Mouse (Mus musculus) heart, embryonic 13.5 days (tissue): Measurements from ENCODE around the gene Rnaset2a. TPM values are rescaled to one million over a fixed set of nuclear protein-coding genes. Genes with fewer than 3 reads are reported as not detected.
A peak's percentile ranks its signal among the peaks of the same experiment; 100 is the strongest.
"Not testable (repeated sequence)": the region's sequence is repeated elsewhere in the genome, so short reads cannot be mapped to it uniquely, and the experiment has no call there.

Experiments used
- ATAC-seq: fragments of 200-750 bp; cut with Nextera tagmentation; 2 replicates; pipeline ENCODE4 v1.8.0; 2017; ENCODE audit warnings: moderate TSS enrichment; ENCODE audit not compliant: insufficient number of reproducible peaks, low FRiP score, low TSS enrichment; ENCODE audit errors: extremely low read depth
- H3K27ac ChIP-seq: fragments of 300-500 bp; sonication (generic); replicated peaks from 2 replicates; pipeline ENCODE4 v1.5.1; 2015; ENCODE audit warnings: moderate library complexity, mild to moderate bottlenecking, inconsistent platforms
- H3K27me3 ChIP-seq: fragments of 300-500 bp; sonication (generic); replicated peaks from 2 replicates; pipeline ENCODE4 v1.6.1; 2015; ENCODE audit warnings: mild to moderate bottlenecking, inconsistent platforms
- H3K36me3 ChIP-seq: fragments of 300-500 bp; sonication (generic); 2 replicates; pipeline ENCODE4 v1.6.1; 2015; ENCODE audit warnings: mild to moderate bottlenecking, inconsistent platforms
- H3K4me1 ChIP-seq: fragments of 300-500 bp; sonication (generic); 2 replicates; pipeline ENCODE4 v1.6.1; 2015; ENCODE audit warnings: inconsistent platforms
- H3K4me2 ChIP-seq: fragments of 300-500 bp; sonication (generic); 2 replicates; pipeline ENCODE4 v1.6.1; 2015; ENCODE audit warnings: inconsistent platforms, mild to moderate bottlenecking, moderate library complexity
- H3K4me3 ChIP-seq: fragments of 300-500 bp; sonication (generic); 2 replicates; pipeline ENCODE4 v1.5.1; 2015; ENCODE audit warnings: moderate library complexity, mild to moderate bottlenecking, inconsistent platforms
- H3K9ac ChIP-seq: fragments of 300-500 bp; sonication (generic); 2 replicates; pipeline ENCODE4 v1.6.1; 2015; ENCODE audit warnings: inconsistent platforms, mild to moderate bottlenecking, moderate library complexity
- H3K9me3 ChIP-seq: fragments of 300-500 bp; sonication (generic); 2 replicates; pipeline ENCODE4 v1.6.1; 2016; ENCODE audit warnings: inconsistent platforms
- WGBS: fragments of 180-500 bp; shearing (Covaris S2); methylation state at CpG from one replicate; pipeline ENCODE4 v1.1.7; 2015; ENCODE audit warnings: mixed read lengths; 5-methylcytosine and 5-hydroxymethylcytosine counted together
- polyA plus RNA-seq: library from polyadenylated mRNA; unstranded; fragments of >200 nt; fragmentation: Nextera tagmentation; extraction: Ambion mirVana; gene quantifications from 2 replicates; pipeline ENCODE4 v1.2.1, GENCODE M21; 2015

Rnaset2a gene
- 35.4 and 37.6 TPM in 2 replicates for polyA plus RNA-seq

- H3K36me3 ChIP-seq, H3K4me1 ChIP-seq, H3K27me3 ChIP-seq, H3K9me3 ChIP-seq: not testable (repeated sequence)
- peak; percentile 98 for ATAC-seq
- Histone ChIP-seq H3K4me3 (peak within 1 kb of the TSS; percentile 64), H3K9ac (peak within 1 kb of the TSS; percentile 85), H3K27ac (peak within 1 kb of the TSS; percentile 63; the same call in 1 of the 2 replicates), H3K4me2 (peak within 1 kb of the TSS; percentile 67)
- 1% methylated on average over 43 of the region's 67 CpGs for WGBS
These were observed at the start of gene Rnaset2a, which contains the start of gene Gm49673 for GRCm38 (mm10) chr17:8147439-8148316. Rnaset2a (minus strand) TSS chr17:8148097. Gm49673 (minus strand) TSS chr17:8147788.

- ATAC-seq: no peak
- no peak overlapping the region for H3K9ac ChIP-seq
- 63% methylated on average over 3 of the region's 3 CpGs for WGBS
- H3K27me3 ChIP-seq: no peaks in the 10 kb centered on the region
- no peaks in the 10 kb centered on the region for H3K9me3 ChIP-seq
- H3K4me2 ChIP-seq: no peak overlapping the region
- H3K36me3 ChIP-seq: peaks cover 39% of the 10 kb centered on the region
- H3K4me3 ChIP-seq: no peak overlapping the region
- peaks cover 6% of the 10 kb centered on the region for H3K4me1 ChIP-seq
- H3K27ac ChIP-seq: no peak overlapping the region
These were observed 49.8 kb upstream of the Rnaset2a start for GRCm38 (mm10) chr17:8197652-8198051.

GRCm38 (mm10) chr17:8195685-8196376 lies 47.9 kb upstream of the Rnaset2a start:
- ATAC-seq: no peak
- Histone ChIP-seq H3K9me3 (no peaks in the 10 kb centered on the region), H3K4me3 (no peak overlapping the region), H3K27ac (no peak overlapping the region), H3K27me3 (no peaks in the 10 kb centered on the region), H3K4me1 (peaks cover 6% of the 10 kb centered on the region), H3K4me2 (no peak overlapping the region), H3K36me3 (peaks cover 53% of the 10 kb centered on the region), H3K9ac (no peak overlapping the region)
- 76% methylated on average over 8 of the region's 8 CpGs for WGBS

GRCm38 (mm10) chr17:8193678-8194077 lies 45.8 kb upstream of the Rnaset2a start:
- ATAC-seq: no peak
- H3K36me3 ChIP-seq: peaks cover 74% of the 10 kb centered on the region
- H3K4me1 ChIP-seq: peaks cover 12% of the 10 kb centered on the region
- H3K4me2 ChIP-seq: no peak overlapping the region
- 67% methylated on average over 8 of the region's 8 CpGs for WGBS
- H3K27me3 ChIP-seq: no peaks in the 10 kb centered on the region
- no peaks in the 10 kb centered on the region for H3K9me3 ChIP-seq
- peak overlapping the region; percentile 50 for H3K9ac ChIP-seq
- peak overlapping the region; percentile 73 for H3K27ac ChIP-seq
- no peak overlapping the region for H3K4me3 ChIP-seq

GRCm38 (mm10) chr17:8184217-8184616 lies 36.3 kb upstream of the Rnaset2a start:
- Histone ChIP-seq H3K4me3 (no peak overlapping the region), H3K27me3 (no peaks in the 10 kb centered on the region), H3K9ac (peak overlapping the region; percentile 21; the same call in 1 of the 2 replicates), H3K4me1 (peaks cover 21% of the 10 kb centered on the region), H3K9me3 (no peaks in the 10 kb centered on the region), H3K4me2 (no peak overlapping the region), H3K36me3 (peaks cover 86% of the 10 kb centered on the region), H3K27ac (peak overlapping the region; percentile 70)
- no peak for ATAC-seq
- WGBS: 50% methylated on average over 7 of the region's 7 CpGs

- H3K9me3 ChIP-seq: no peaks in the 10 kb centered on the region
- H3K4me2 ChIP-seq: no peak overlapping the region
- no peaks in the 10 kb centered on the region for H3K27me3 ChIP-seq
- peaks cover 85% of the 10 kb centered on the region for H3K36me3 ChIP-seq
- H3K4me1 ChIP-seq: peaks cover 21% of the 10 kb centered on the region
- no peak overlapping the region for H3K9ac ChIP-seq
- WGBS: 53% methylated on average over 5 of the region's 5 CpGs
- no peak overlapping the region for H3K4me3 ChIP-seq
- ATAC-seq: no peak
- H3K27ac ChIP-seq: peak overlapping the region; percentile 70
These were observed 35.9 kb upstream of the Rnaset2a start for GRCm38 (mm10) chr17:8183815-8184214.

- no peak for ATAC-seq
- H3K4me1 ChIP-seq: no peaks in the 10 kb centered on the region
- H3K36me3 ChIP-seq: peaks cover 89% of the 10 kb centered on the region
- no peaks in the 10 kb centered on the region for H3K27me3 ChIP-seq
- H3K9me3 ChIP-seq: no peaks in the 10 kb centered on the region
- H3K4me3 ChIP-seq: no peak overlapping the region
- no peak overlapping the region for H3K27ac ChIP-seq
- H3K4me2 ChIP-seq: no peak overlapping the region
- 93% methylated on average over 5 of the region's 5 CpGs for WGBS
- H3K9ac ChIP-seq: no peak overlapping the region
These were observed 29.2 kb upstream of the Rnaset2a start for GRCm38 (mm10) chr17:8177090-8177489.

- H3K36me3 ChIP-seq: peaks cover 68% of the 10 kb centered on the region
- no peak for ATAC-seq
These were observed 23.2 kb upstream of the Rnaset2a start for GRCm38 (mm10) chr17:8171081-8171480.

GRCm38 (mm10) chr17:8170331-8170730 lies 22.4 kb upstream of the Rnaset2a start:
- Histone ChIP-seq H3K4me3 (no peak overlapping the region), H3K4me2 (no peak overlapping the region), H3K4me1 (no peaks in the 10 kb centered on the region), H3K27me3 (no peaks in the 10 kb centered on the region), H3K27ac (no peak overlapping the region), H3K36me3 (peaks cover 61% of the 10 kb centered on the region), H3K9ac (no peak overlapping the region), H3K9me3 (no peaks in the 10 kb centered on the region)
- 70% methylated on average over 7 of the region's 7 CpGs for WGBS
- no peak for ATAC-seq

More at GRCm38 (mm10) chr17:8171081-8171480, 23.2 kb upstream of the Rnaset2a start:
- Histone ChIP-seq H3K27me3 (no peaks in the 10 kb centered on the region), H3K27ac (no peak overlapping the region), H3K4me3 (no peak overlapping the region), H3K9me3 (no peaks in the 10 kb centered on the region), H3K4me2 (no peak overlapping the region), H3K9ac (no peak overlapping the region), H3K4me1 (no peaks in the 10 kb centered on the region)
- 69% methylated on average over 4 of the region's 4 CpGs for WGBS

GRCm38 (mm10) chr17:8167436-8167835 lies 19.5 kb upstream of the Rnaset2a start:
- H3K9ac ChIP-seq, H3K27me3 ChIP-seq, H3K27ac ChIP-seq, H3K4me2 ChIP-seq, H3K4me1 ChIP-seq, ATAC-seq, H3K4me3 ChIP-seq, H3K9me3 ChIP-seq: not testable (repeated sequence)
- 68% methylated on average over 7 of the region's 8 CpGs for WGBS
- peaks cover 33% of the 10 kb centered on the region for H3K36me3 ChIP-seq

- H3K9ac ChIP-seq: peak overlapping the region; percentile 50; the same call in 1 of the 2 replicates
- not testable (repeated sequence) for H3K27me3 ChIP-seq, H3K9me3 ChIP-seq, H3K4me1 ChIP-seq, ATAC-seq, H3K27ac ChIP-seq
- peaks cover 24% of the 10 kb centered on the region for H3K36me3 ChIP-seq
- peak overlapping the region; percentile 61 for H3K4me3 ChIP-seq
- peak overlapping the region; percentile 65 for H3K4me2 ChIP-seq
- 38% methylated on average over 1 of the region's 3 CpGs for WGBS
These were observed 18.6 kb upstream of the Rnaset2a start for GRCm38 (mm10) chr17:8166454-8166853.
